In genomic region chr2:140067516-140067915, GRCm38 (mm10) we compare ENCODE assay signal across 8 mouse cellular contexts. TPM values are rescaled to one million over a fixed set of nuclear protein-coding genes. Genes with fewer than 3 reads are reported as not detected.
DNase-seq lines count a peak whose midpoint lies in the region; ATAC-seq and TF ChIP-seq lines count a peak whose summit lies in the region.

No protein-coding gene starts in this region.

- no peak overlapping the region for H3K27ac ChIP-seq in intestine, embryonic 15.5 days
- H3K27ac ChIP-seq in liver, embryonic 15.5 days (replicated peaks): no peak overlapping the region

- H3K9me3 ChIP-seq in erythroblast, embryonic 14.5 days (ENCODE audit: control insufficient read depth, low read length): no peaks in the 10 kb centered on the region; the same call in 1 of the 2 replicates
- peaks cover 3% of the 10 kb centered on the region; the same call in 1 of the 2 replicates for H3K9me3 ChIP-seq in G1E (replicated peaks)
- no peaks in the 10 kb centered on the region for H3K9me3 ChIP-seq in intestine, embryonic 15.5 days
- no peaks in the 10 kb centered on the region for H3K9me3 ChIP-seq in liver, embryonic 15.5 days (replicated peaks)

- peaks cover 41% of the 10 kb centered on the region for H3K4me1 ChIP-seq in erythroblast, embryonic 14.5 days (ENCODE audit: control insufficient read depth)
- peaks cover 33% of the 10 kb centered on the region for H3K4me1 ChIP-seq in G1E (ENCODE audit: insufficient read depth, low read depth, low read length)
- no peaks in the 10 kb centered on the region; the same call in 1 of the 2 replicates for H3K4me1 ChIP-seq in intestine, embryonic 15.5 days (replicated peaks)
- peaks cover 21% of the 10 kb centered on the region for H3K4me1 ChIP-seq in liver, embryonic 15.5 days (replicated peaks)

- DNase-seq in G1E (ENCODE audit: low spot score): no peak
- DNase-seq in left cerebral cortex, postnatal 36 days (ENCODE audit: low spot score in 2 of 2): no peak
- no peak for DNase-seq in gastrocnemius, postnatal 4 days (ENCODE audit: low spot score in 2 of 2)

- TF ChIP-seq CTCF in G1E (IDR thresholded peaks at IDR 0.05; ENCODE audit: low read depth, low read length): no peak

- H3K4me2 ChIP-seq in intestine, embryonic 15.5 days (replicated peaks): peak overlapping the region; percentile 70; the same call in 1 of the 2 replicates
- peak overlapping the region; percentile 86 for H3K4me2 ChIP-seq in liver, embryonic 15.5 days

- intact Hi-C loops in left cerebral cortex, postnatal 36 days (cut with DNase I): loop anchor here (10.0 kb wide), 1 partner anchor 97 kb away; no protein-coding TSS in a partner anchor

- H3K27me3 ChIP-seq in erythroblast, embryonic 14.5 days (ENCODE audit: control insufficient read depth): peaks cover 21% of the 10 kb centered on the region
- H3K27me3 ChIP-seq in G1E (ENCODE audit: insufficient read depth, low read length): peaks cover 3% of the 10 kb centered on the region; the same call in 1 of the 2 replicates
- H3K27me3 ChIP-seq in intestine, embryonic 15.5 days (replicated peaks): no peaks in the 10 kb centered on the region
- peaks cover 20% of the 10 kb centered on the region for H3K27me3 ChIP-seq in liver, embryonic 15.5 days

- peak overlapping the region; percentile 87 for H3K4me3 ChIP-seq in erythroblast, embryonic 14.5 days (replicated peaks)
- H3K4me3 ChIP-seq in G1E (ENCODE audit: low read depth, low read length): peak overlapping the region; percentile 22; the same call in 1 of the 2 replicates
- no peak overlapping the region for H3K4me3 ChIP-seq in intestine, embryonic 15.5 days (replicated peaks)
- peak overlapping the region; percentile 87 for H3K4me3 ChIP-seq in liver, embryonic 15.5 days (replicated peaks)

- no peak for ATAC-seq in erythroblast, adult 5-6 weeks (replicated peaks; ENCODE audit: low FRiP score, poor library complexity, severe bottlenecking)
- ATAC-seq in G1E (ENCODE audit: extremely low read depth, insufficient number of reproducible peaks, low FRiP score, poor library complexity, severe bottlenecking): no peak
- no peak for ATAC-seq in intestine, embryonic 15.5 days
- ATAC-seq in liver, embryonic 15.5 days (ENCODE audit: insufficient read depth): no peak
- no peak for ATAC-seq in activated CD4-positive, CD25-positive, alpha-beta regulatory T cell, adult 4 months

- H3K36me3 ChIP-seq in erythroblast, embryonic 14.5 days (ENCODE audit: control insufficient read depth): peaks cover 4% of the 10 kb centered on the region
- H3K36me3 ChIP-seq in G1E (replicated peaks): peaks cover 16% of the 10 kb centered on the region
- no peaks in the 10 kb centered on the region for H3K36me3 ChIP-seq in intestine, embryonic 15.5 days
- peaks cover 4% of the 10 kb centered on the region; the same call in 1 of the 2 replicates for H3K36me3 ChIP-seq in liver, embryonic 15.5 days (replicated peaks)

- no peak overlapping the region for H3K9ac ChIP-seq in intestine, embryonic 15.5 days
- 0 out of 2 replicates have a peak overlapping the region, but pooled peaks have one; percentile 61 for H3K9ac ChIP-seq in liver, embryonic 15.5 days

- WGBS in intestine, embryonic 15.5 days: 54% methylated on average over 4 of the region's 4 CpGs
- WGBS in liver, embryonic 15.5 days (ENCODE audit: insufficient replicate concordance): 74% methylated on average over 4 of the region's 4 CpGs

RNA-seq across cellular contexts. Expression of gene Tasp1, which starts 0.9 kb away (rescaled TPM):
- 0.09 and 0.10 TPM in 2 replicates for polyA plus RNA-seq in erythroblast, embryonic 14.5 days (2012)
- 1.9 and 9.0 TPM in 2 replicates for total RNA-seq in erythroblast, adult 5-6 weeks (2015; ENCODE audit: low replicate concordance)
- total RNA-seq in erythroblast, adult 5-6 weeks (2017; ENCODE audit: low replicate concordance): 6.5 and 13.9 TPM in 2 replicates
- total RNA-seq in G1E (2014; fragmentation: Nextera tagmentation) (16.0 and 21.0 TPM in 2 replicates), G1E (2017) (44.4 and 50.8 TPM in 2 replicates)
- polyA plus RNA-seq in G1E (2012): 1.6 and 1.8 TPM in 2 replicates
- 19.0 and 20.6 TPM in 2 replicates for polyA plus RNA-seq in intestine, embryonic 15.5 days (2015; fragmentation: Nextera tagmentation; extraction: Ambion mirVana)
- 13.3 and 13.5 TPM in 2 replicates for polyA plus RNA-seq in liver, embryonic 15.5 days (2015; fragmentation: Nextera tagmentation; extraction: Ambion mirVana)
- 10 to 100 TPM; 34.5 to 37.9 TPM for total RNA-seq in left cerebral cortex, postnatal 36 days (2021)
- polyA plus RNA-seq in activated CD4-positive, CD25-positive, alpha-beta regulatory T cell, adult 4 months (2017; shearing (Covaris generic)): 100 to 1,000 TPM; 108 to 116 TPM
- 1 to 10 TPM; 7.9 to 8.6 TPM for total RNA-seq in gastrocnemius, postnatal 4 days (2021)
